Mouse (Mus musculus): ENCODE measurements around the gene Gm11541. TPM values are rescaled to one million over a fixed set of nuclear protein-coding genes. Genes with fewer than 3 reads are reported as not detected.
A peak's percentile ranks its signal among the peaks of the same experiment; 100 is the strongest.
"Not testable (repeated sequence)": the region's sequence is repeated elsewhere in the genome, so short reads cannot be mapped to it uniquely, and the experiment has no call there.

Gene Gm11541
- polyA plus RNA-seq, 1 experiment from 2014 or later: 0.15 TPM

DNA sequence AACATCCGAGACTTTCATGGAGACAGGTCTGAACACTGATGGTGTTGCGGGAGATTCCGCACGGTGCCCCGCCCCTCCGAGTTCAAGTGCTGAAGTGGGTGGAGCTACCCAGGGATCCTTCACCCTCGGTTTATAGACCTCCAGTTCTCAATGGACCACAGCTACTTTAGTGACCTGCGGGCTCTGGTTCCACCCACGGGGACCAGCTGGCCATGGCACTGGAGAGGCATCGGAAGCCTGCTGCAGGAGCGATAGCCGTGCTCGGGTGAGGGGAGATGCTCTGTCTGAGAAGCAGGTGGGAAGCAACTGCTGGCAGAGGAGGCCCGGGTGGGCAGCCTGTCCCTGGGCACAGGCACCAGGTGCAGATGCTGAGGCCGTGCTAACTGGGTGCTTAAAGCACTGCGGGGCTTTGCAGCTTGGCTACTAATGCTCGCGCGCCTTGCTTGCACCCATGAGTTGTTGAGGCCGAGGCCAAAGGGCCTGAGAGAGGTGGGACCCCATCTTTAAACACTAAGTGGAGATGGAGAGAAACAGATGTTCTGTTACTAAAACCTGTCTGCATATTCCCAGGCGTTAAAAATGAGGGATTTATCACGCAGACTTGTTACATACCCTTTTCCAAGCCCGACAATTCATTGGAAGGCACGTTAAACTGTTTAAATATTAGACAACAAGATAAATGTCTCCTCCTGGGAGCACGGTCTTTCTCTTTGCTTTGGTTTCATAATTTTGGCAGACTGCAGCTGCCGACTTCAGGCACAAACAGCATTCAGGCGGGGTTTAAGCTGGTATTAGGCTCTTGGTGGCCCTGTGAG lies 2.7 kb downstream of the Gm11541 start:
- no peak overlapping the region for H3K9ac ChIP-seq (ENCODE audit: low read length)
- 25% methylated on average over 27 of the region's 27 CpGs for WGBS
- ATAC-seq (ENCODE audit: low FRiP score, low TSS enrichment): no peak

DNA sequence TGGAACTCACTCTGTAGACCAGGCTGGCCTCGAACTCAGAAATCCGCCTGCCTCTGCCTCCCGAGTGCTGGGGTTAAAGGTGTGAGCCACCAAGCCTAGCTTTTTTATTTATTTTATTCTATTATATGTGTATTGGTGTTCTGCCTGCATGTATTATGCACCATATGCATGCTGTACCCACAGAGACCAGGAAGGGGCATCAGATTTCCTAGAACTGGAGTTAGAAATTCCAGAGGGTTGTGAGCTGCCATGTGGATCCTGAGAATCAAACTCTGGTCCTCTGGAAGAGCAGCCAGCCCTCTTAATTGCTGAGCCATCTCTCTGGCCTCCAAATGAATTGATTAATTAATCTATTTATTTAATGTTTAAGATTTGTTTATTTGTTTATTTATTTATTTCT lies 4.9 kb downstream of the Gm11541 start:
- WGBS: 100% methylated on average over 2 of the region's 3 CpGs
- H3K4me2 ChIP-seq (replicated peaks; ENCODE audit: low read depth): no peak overlapping the region
- DNase-seq (ENCODE audit: low spot score) (no peak), ATAC-seq (ENCODE audit: low FRiP score, low TSS enrichment) (no peak)
- no peak overlapping the region for H3K27ac ChIP-seq (replicated peaks)
- TF ChIP-seq EP300 (optimal IDR thresholded peaks at IDR 0.05): no peak
- TF ChIP-seq CTCF (IDR thresholded peaks at IDR 0.05; ENCODE audit: low read depth): no peak
- H3K9me3 ChIP-seq (ENCODE audit: control insufficient read depth, low read length): no peaks in the 10 kb centered on the region
- no peaks in the 10 kb centered on the region for H3K4me1 ChIP-seq (replicated peaks; ENCODE audit: control insufficient read depth, insufficient read depth)
- no peak overlapping the region for H3K9ac ChIP-seq (ENCODE audit: low read length)
- no peaks in the 10 kb centered on the region for H3K27me3 ChIP-seq (ENCODE audit: control insufficient read depth, insufficient read depth, low read length)
- no peaks in the 10 kb centered on the region for H3K36me3 ChIP-seq (ENCODE audit: control insufficient read depth, insufficient read depth, low read length)
- H3K4me3 ChIP-seq (ENCODE audit: low read depth, low read length): no peak overlapping the region

More for the DNA sequence above, 2.7 kb downstream of the Gm11541 start:
- no peak overlapping the region for H3K27ac ChIP-seq (replicated peaks)
- no peaks in the 10 kb centered on the region for H3K36me3 ChIP-seq (ENCODE audit: control insufficient read depth, insufficient read depth, low read length)
- no peaks in the 10 kb centered on the region for H3K9me3 ChIP-seq (ENCODE audit: control insufficient read depth, low read length)
- no peaks in the 10 kb centered on the region for H3K4me1 ChIP-seq (replicated peaks; ENCODE audit: control insufficient read depth, insufficient read depth)
- no peak overlapping the region for H3K4me3 ChIP-seq (ENCODE audit: low read depth, low read length)
- H3K4me2 ChIP-seq (replicated peaks; ENCODE audit: low read depth): peak overlapping the region; percentile 42
- H3K27me3 ChIP-seq (ENCODE audit: control insufficient read depth, insufficient read depth, low read length): no peaks in the 10 kb centered on the region
- TF ChIP-seq EP300 (optimal IDR thresholded peaks at IDR 0.05) (no peak), CTCF (IDR thresholded peaks at IDR 0.05; ENCODE audit: low read depth) (no peak)
- DNase-seq (ENCODE audit: low spot score): no peak

DNA sequence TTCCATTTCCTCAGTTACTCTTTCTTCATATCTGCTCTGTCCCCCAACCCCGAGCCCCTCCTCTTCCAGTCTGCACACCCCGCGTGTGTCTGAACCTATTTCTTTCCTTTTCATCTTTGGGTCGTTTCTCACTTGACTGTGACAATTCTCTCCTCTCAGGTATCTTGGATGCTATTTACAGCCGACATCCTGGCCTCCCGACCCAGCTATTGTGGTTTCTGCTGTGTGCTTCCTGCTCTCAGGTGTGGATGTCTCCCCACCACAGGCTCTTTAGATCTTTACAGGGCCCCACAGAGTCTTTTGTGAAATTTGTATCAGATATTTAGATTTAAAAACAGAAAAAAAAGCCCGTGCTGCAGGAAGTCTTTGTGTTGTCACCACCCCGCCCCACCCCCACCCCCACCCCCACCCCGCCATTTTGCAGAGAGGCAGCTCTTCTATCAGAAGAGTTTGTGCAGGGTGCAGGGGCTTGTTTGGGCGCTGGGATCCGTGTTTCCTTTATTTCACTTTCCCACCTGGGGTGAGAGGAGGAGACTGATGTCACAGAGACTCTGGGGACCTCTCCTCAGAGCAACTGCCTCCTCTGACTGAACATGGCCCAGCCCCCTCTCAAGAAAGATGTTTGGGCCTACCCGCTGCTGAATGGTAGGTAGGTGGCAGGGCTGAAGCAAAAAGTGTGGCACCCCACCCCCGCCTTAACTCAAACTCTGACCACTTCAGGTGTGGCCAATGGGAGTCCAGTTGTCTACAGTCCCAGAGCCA lies 6.4 kb downstream of the Gm11541 start:
- H3K4me1 ChIP-seq (replicated peaks; ENCODE audit: control insufficient read depth, insufficient read depth): no peaks in the 10 kb centered on the region
- H3K9ac ChIP-seq (ENCODE audit: low read length): no peak overlapping the region
- H3K36me3 ChIP-seq (ENCODE audit: control insufficient read depth, insufficient read depth, low read length): no peaks in the 10 kb centered on the region
- no peaks in the 10 kb centered on the region for H3K9me3 ChIP-seq (ENCODE audit: control insufficient read depth, low read length)
- no peaks in the 10 kb centered on the region for H3K27me3 ChIP-seq (ENCODE audit: control insufficient read depth, insufficient read depth, low read length)
- 48% methylated on average over 13 of the region's 13 CpGs for WGBS
- no peak for TF ChIP-seq EP300 (optimal IDR thresholded peaks at IDR 0.05)
- TF ChIP-seq CTCF (IDR thresholded peaks at IDR 0.05; ENCODE audit: low read depth): no peak
- H3K27ac ChIP-seq (replicated peaks): no peak overlapping the region
- H3K4me3 ChIP-seq (ENCODE audit: low read depth, low read length): no peak overlapping the region
- no peak for DNase-seq (ENCODE audit: low spot score)
- no peak overlapping the region for H3K4me2 ChIP-seq (replicated peaks; ENCODE audit: low read depth)
- no peak for ATAC-seq (ENCODE audit: low FRiP score, low TSS enrichment)

DNA sequence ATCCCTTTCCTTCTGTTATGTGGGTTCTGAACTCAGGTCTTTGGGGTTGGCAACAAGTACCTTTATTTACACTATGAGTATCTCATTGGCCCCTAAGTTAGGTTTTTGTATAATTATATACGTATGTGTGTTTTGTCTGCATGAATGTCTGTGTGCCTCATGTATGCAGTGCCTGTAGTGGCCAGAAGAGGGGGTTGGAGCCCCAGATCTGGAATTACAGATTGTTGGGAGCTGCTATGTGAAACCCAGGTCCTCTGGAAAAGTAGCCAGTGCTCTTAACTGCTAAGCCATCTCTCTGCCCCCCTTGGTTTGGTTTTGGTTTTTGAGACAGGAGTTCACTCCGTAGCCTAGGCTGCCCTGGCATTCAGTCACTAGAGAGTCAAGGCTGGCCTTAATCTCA lies 7.2 kb downstream of the Gm11541 start:
- H3K9ac ChIP-seq (ENCODE audit: low read length): no peak overlapping the region
- DNase-seq (ENCODE audit: low spot score): no peak
- H3K9me3 ChIP-seq (ENCODE audit: control insufficient read depth, low read length): no peaks in the 10 kb centered on the region
- no peak for ATAC-seq (ENCODE audit: low FRiP score, low TSS enrichment)
- H3K27ac ChIP-seq (replicated peaks): no peak overlapping the region
- H3K4me2 ChIP-seq (replicated peaks; ENCODE audit: low read depth): no peak overlapping the region
- no peaks in the 10 kb centered on the region for H3K27me3 ChIP-seq (ENCODE audit: control insufficient read depth, insufficient read depth, low read length)
- H3K4me1 ChIP-seq (replicated peaks; ENCODE audit: control insufficient read depth, insufficient read depth): no peaks in the 10 kb centered on the region
- H3K4me3 ChIP-seq (ENCODE audit: low read depth, low read length): no peak overlapping the region
- 89% methylated on average over 2 of the region's 2 CpGs for WGBS
- H3K36me3 ChIP-seq (ENCODE audit: control insufficient read depth, insufficient read depth, low read length): no peaks in the 10 kb centered on the region
- TF ChIP-seq CTCF (IDR thresholded peaks at IDR 0.05; ENCODE audit: low read depth) (peak; percentile 41), EP300 (optimal IDR thresholded peaks at IDR 0.05) (no peak)

DNA sequence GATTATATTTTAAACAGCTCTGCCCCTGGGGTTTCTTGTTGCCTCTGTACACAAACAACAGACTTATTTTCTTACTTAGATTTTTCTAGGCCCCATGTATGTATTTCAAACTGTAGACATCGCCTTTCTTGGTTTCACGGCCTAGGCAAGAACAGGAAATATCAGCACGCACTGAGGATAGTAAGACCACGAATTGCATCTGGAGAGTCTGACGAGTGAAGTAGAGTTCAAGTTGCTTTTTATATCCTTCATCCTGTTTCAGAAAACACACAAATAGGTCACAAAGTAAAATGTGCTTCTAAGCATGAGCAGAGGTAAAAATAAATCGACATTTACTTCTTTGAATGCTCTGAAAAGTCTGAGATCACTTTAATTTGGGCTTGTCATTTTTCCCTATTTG lies 8.8 kb downstream of the Gm11541 start:
- no peak overlapping the region for H3K4me2 ChIP-seq (replicated peaks; ENCODE audit: low read depth)
- no peaks in the 10 kb centered on the region for H3K4me1 ChIP-seq (replicated peaks; ENCODE audit: control insufficient read depth, insufficient read depth)
- no peak overlapping the region for H3K4me3 ChIP-seq (ENCODE audit: low read depth, low read length)
- DNase-seq (ENCODE audit: low spot score) (no peak), ATAC-seq (ENCODE audit: low FRiP score, low TSS enrichment) (no peak)
- no peak overlapping the region for H3K9ac ChIP-seq (ENCODE audit: low read length)
- 68% methylated on average over 6 of the region's 6 CpGs for WGBS
- no peaks in the 10 kb centered on the region for H3K9me3 ChIP-seq (ENCODE audit: control insufficient read depth, low read length)
- TF ChIP-seq EP300 (optimal IDR thresholded peaks at IDR 0.05) (no peak), CTCF (IDR thresholded peaks at IDR 0.05; ENCODE audit: low read depth) (no peak)
- no peaks in the 10 kb centered on the region for H3K27me3 ChIP-seq (ENCODE audit: control insufficient read depth, insufficient read depth, low read length)
- H3K27ac ChIP-seq (replicated peaks): no peak overlapping the region
- no peaks in the 10 kb centered on the region for H3K36me3 ChIP-seq (ENCODE audit: control insufficient read depth, insufficient read depth, low read length)

DNA sequence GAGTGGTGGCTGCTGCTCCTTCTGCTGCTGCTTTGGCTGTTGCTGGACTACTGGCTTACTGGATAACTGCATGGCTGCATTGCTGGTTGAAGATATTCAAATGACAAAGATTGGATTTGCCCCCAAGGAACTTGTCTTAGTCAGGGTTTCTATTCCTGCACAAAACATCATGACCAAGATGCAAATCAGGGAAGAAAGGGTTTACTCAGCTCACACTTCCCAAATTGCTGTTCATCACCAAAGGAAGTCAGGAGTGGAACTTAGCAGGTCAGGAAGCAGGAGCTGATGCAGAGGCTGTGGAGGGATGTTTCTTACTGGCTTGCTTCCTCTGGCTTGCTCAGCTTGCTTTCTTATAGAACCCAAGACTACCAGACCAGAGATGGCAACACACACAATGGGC lies 11.8 kb downstream of the Gm11541 start:
- H3K4me2 ChIP-seq (replicated peaks; ENCODE audit: low read depth); H3K4me3 ChIP-seq (ENCODE audit: low read depth, low read length); H3K9ac ChIP-seq (ENCODE audit: low read length); H3K27me3 ChIP-seq (ENCODE audit: control insufficient read depth, insufficient read depth, low read length); ATAC-seq (ENCODE audit: low FRiP score, low TSS enrichment); H3K27ac ChIP-seq (replicated peaks); DNase-seq (ENCODE audit: low spot score); H3K9me3 ChIP-seq (ENCODE audit: control insufficient read depth, low read length); H3K4me1 ChIP-seq (replicated peaks; ENCODE audit: control insufficient read depth, insufficient read depth); H3K36me3 ChIP-seq (ENCODE audit: control insufficient read depth, insufficient read depth, low read length): not testable (repeated sequence)

Data from stomach, postnatal 0 days (tissue).